Mouse (Mus musculus) myocyte (in vitro differentiated cells): Measurements from ENCODE around the gene Exo1. TPM values are rescaled to one million over a fixed set of nuclear protein-coding genes. Genes with fewer than 3 reads are reported as not detected.

ENCODE experiments used
- H3K27me3 ChIP-seq: one replicate; pipeline ENCODE4 v1.6.1; 2011; ENCODE audit not compliant: control insufficient read depth, insufficient read depth, insufficient read length
- H3K36me3 ChIP-seq: one replicate; pipeline ENCODE4 v1.6.1; 2011; ENCODE audit not compliant: control insufficient read depth, insufficient read depth
- H3K4me2 ChIP-seq: one replicate; pipeline ENCODE4 v1.6.1; 2011; ENCODE audit warnings: low read depth, control low read depth
- H3K4me3 ChIP-seq: one replicate; pipeline ENCODE4 v1.5.1; 2011; ENCODE audit warnings: mild to moderate bottlenecking, control low read depth, moderate library complexity
- H3K79me2 ChIP-seq: one replicate; pipeline ENCODE4 v1.6.1; 2011; ENCODE audit not compliant: control insufficient read depth, insufficient read depth
- H3ac ChIP-seq: one replicate; pipeline ENCODE4 v1.6.1; 2011; ENCODE audit not compliant: control insufficient read depth, insufficient read length
- CEBPB ChIP-seq: IDR thresholded peaks from 2 replicates; pipeline ENCODE4 v1.6.1; 2011; ENCODE audit warnings: mild to moderate bottlenecking, moderate library complexity; ENCODE audit not compliant: poor library complexity, insufficient read depth, severe bottlenecking
- E2F4 ChIP-seq: IDR thresholded peaks from one replicate; pipeline ENCODE4 v1.6.1; 2011; ENCODE audit warnings: mild to moderate bottlenecking, control low read depth, moderate library complexity; ENCODE audit not compliant: insufficient read depth
- MAX ChIP-seq: IDR thresholded peaks from one replicate; pipeline ENCODE4 v1.6.1; 2011; ENCODE audit warnings: low read depth, mild to moderate bottlenecking, control low read depth
- MYOD1 ChIP-seq, 3 experiments: IDR thresholded peaks; one replicate each; pipeline ENCODE4 v1.6.1; 2011; ENCODE audit warnings: control low read depth in 2 of 3, low read depth in 2 of 3, mild to moderate bottlenecking in 2 of 3, moderate library complexity in 1 of 3; ENCODE audit not compliant: insufficient read length in 2 of 3, control insufficient read depth in 1 of 3
- MYOG ChIP-seq, 3 experiments: IDR thresholded peaks; one replicate each; pipeline ENCODE4 v1.6.1; 2011; ENCODE audit warnings: control low read depth in 2 of 3, low read depth in 2 of 3, mild to moderate bottlenecking in 2 of 3; ENCODE audit not compliant: insufficient read length in 2 of 3, control insufficient read depth in 1 of 3, insufficient read depth in 1 of 3
- POLR2A ChIP-seq: IDR thresholded peaks from one replicate; pipeline ENCODE4 v1.6.1; 2011; ENCODE audit warnings: low read depth, mild to moderate bottlenecking, control low read depth, moderate library complexity; ENCODE audit not compliant: insufficient read length
- POLR2AphosphoS2 ChIP-seq: IDR thresholded peaks from one replicate; pipeline ENCODE4 v1.6.1; 2011; ENCODE audit warnings: low read depth, control low read depth; ENCODE audit not compliant: insufficient read length
- REST ChIP-seq: IDR thresholded peaks from one replicate; pipeline ENCODE4 v1.6.1; 2011; ENCODE audit warnings: mild to moderate bottlenecking, control low read depth, moderate library complexity; ENCODE audit not compliant: insufficient read depth, insufficient read length
- SRF ChIP-seq: IDR thresholded peaks from one replicate; pipeline ENCODE4 v1.6.1; 2011; ENCODE audit warnings: low read depth; ENCODE audit not compliant: control insufficient read depth, insufficient read length
- TCF12 ChIP-seq: IDR thresholded peaks from one replicate; pipeline ENCODE4 v1.6.1; 2011; ENCODE audit warnings: mild to moderate bottlenecking, control low read depth; ENCODE audit not compliant: poor library complexity, insufficient read depth, severe bottlenecking
- TCF3 ChIP-seq: IDR thresholded peaks from one replicate; pipeline ENCODE4 v1.6.1; 2011; ENCODE audit warnings: low read depth, control low read depth; ENCODE audit not compliant: insufficient read length
- USF1 ChIP-seq: IDR thresholded peaks from one replicate; pipeline ENCODE4 v1.6.1; 2011; ENCODE audit warnings: low read depth, mild to moderate bottlenecking, control low read depth, moderate library complexity
- polyA plus RNA-seq: library from polyadenylated mRNA; unstranded; fragments of >200 nt; fragmentation: generic; extraction: Trizol; gene quantifications from one replicate; pipeline ENCODE4 v1.2.1, GENCODE M21; 2012; ENCODE audit warnings: missing spikeins

Gene Exo1
- polyA plus RNA-seq, 1 experiment: 2.3 TPM

DNA sequence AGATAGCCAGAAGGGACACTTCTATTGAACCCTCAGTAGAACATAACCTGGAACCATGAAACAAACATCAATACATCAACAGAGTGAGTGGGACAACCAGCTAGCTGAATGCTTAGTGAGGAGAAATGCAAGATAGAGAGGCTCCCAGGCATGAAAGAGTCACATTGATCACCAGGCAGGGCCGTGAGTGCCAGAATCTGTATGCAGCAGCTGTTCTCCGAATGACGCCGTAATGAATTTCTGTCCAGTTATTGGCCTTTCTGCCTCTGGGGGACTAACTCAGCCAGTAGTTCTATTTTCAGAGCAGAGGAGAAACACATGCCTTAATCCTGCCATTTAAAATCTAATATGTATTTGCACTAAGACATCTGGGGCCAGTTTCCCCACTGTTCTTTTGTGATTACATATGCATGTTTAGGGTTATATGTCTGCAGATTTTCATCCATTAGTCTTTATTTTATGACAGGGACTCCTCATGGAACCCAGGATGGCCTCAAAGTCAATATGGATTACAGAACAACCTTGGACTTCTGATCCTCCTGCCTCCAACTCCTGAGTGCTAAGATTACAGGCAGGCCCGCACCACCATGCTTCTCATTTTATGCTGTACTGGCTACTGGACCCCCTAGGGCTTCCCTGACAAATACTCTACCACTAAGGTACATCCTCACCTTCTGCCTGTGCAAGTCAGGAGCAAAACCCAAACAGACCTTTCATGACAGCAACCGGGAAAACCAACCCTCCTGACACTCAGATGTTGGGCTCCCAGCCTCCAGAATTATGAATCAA is 8.2 kb upstream of the Exo1 start:
- no peaks in the 10 kb centered on the region for H3K79me2 ChIP-seq
- H3K4me3 ChIP-seq: no peak overlapping the region
- no peaks in the 10 kb centered on the region for H3K36me3 ChIP-seq
- H3K27me3 ChIP-seq: no peaks in the 10 kb centered on the region
- no peak overlapping the region for H3ac ChIP-seq
- H3K4me2 ChIP-seq: no peak overlapping the region
- TF ChIP-seq POLR2AphosphoS2 (no peak), MYOD1 (IDR thresholded peaks at IDR 0.05; ENCODE audit: control insufficient read depth in 1 of 3, insufficient read length in 2 of 3, low read depth in 2 of 3) (no peak), TCF3 (no peak), REST (no peak), USF1 (no peak), CEBPB (no peak), POLR2A (no peak), MAX (no peak)

DNA sequence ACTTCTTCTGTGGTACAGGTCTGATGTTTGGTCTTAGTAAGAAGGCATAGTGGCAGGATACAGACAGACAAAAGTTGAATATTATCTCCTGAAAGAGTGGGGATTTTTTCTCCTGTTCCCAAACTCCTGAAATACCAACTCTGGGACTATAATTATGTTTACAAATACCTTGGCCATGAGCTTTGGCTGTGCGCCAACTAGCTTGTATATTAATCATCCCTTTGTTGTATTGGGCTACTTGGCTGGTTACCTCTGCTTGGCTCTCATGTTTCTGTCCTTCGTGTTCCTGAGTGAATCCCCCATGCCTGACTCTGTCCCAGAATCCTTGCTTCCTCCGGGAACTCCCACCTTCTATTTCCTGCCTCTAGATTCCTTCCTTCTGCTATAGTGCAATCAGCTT is 3.0 kb downstream of the Exo1 start:
- Histone ChIP-seq H3K79me2 (peaks cover 4% of the 10 kb centered on the region), H3K36me3 (no peaks in the 10 kb centered on the region), H3K4me2 (no peak overlapping the region), H3K27me3 (no peaks in the 10 kb centered on the region), H3K4me3 (no peak overlapping the region), H3ac (no peak overlapping the region)
- no peak for TF ChIP-seq USF1

DNA sequence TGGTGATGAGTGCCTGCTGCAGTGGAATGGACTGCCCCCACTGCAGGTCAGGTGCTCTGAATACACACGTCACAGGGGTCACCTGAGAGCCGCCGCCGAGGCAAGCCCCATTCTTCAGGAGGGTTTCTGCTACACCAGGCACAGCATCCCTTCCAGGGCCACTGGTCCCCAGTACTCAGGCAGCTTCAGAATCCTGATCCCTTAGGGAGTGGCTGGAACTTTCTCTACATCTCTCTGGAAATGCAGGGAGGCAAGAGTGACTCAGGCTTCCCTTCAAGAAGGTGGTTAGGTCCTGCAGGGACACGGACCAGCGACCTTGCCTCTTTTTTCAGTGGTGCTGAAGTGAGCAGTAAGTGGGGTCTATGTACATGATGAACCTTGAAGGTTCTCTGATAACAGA is 12.9 kb downstream of the Exo1 start:
- Histone ChIP-seq H3ac (no peak overlapping the region), H3K36me3 (no peaks in the 10 kb centered on the region), H3K4me2 (no peak overlapping the region), H3K79me2 (no peaks in the 10 kb centered on the region), H3K27me3 (no peaks in the 10 kb centered on the region), H3K4me3 (no peak overlapping the region)
- TF ChIP-seq SRF (no peak), TCF12 (no peak), CEBPB (no peak), TCF3 (no peak), MYOG (IDR thresholded peaks at IDR 0.05; ENCODE audit: control insufficient read depth in 1 of 3, insufficient read depth in 1 of 3, insufficient read length in 2 of 3, low read depth in 2 of 3) (no peak), USF1 (no peak), REST (no peak), POLR2AphosphoS2 (no peak), MAX (no peak), MYOD1 (IDR thresholded peaks at IDR 0.05; ENCODE audit: control insufficient read depth in 1 of 3, insufficient read length in 2 of 3, low read depth in 2 of 3) (no peak), POLR2A (no peak), E2F4 (no peak)

DNA sequence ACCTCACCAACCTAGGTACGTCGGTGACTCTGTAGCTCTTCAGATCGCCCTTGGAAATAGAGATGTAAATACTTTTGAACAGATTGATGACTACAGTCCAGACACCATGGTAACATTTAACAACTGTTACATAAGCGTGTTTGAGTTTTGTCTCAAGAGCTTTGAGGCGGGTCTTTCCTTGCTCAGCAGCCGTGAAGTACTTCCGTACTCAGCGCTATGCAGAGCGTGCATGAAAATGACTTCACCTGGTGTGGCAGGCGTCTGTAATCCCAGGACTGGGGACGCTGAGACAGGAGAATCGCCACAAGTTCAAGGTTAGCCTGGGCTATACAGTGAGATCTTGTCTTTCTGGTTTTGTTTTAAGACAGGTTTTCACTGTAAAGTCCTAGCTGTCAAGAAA is 13.3 kb downstream of the Exo1 start:
- H3ac ChIP-seq: no peak overlapping the region
- no peaks in the 10 kb centered on the region for H3K27me3 ChIP-seq
- H3K4me3 ChIP-seq: no peak overlapping the region
- TF ChIP-seq MYOG (IDR thresholded peaks at IDR 0.05; ENCODE audit: control insufficient read depth in 1 of 3, insufficient read depth in 1 of 3, insufficient read length in 2 of 3, low read depth in 2 of 3) (no peak), SRF (no peak), POLR2AphosphoS2 (no peak), E2F4 (no peak)
- H3K36me3 ChIP-seq: no peaks in the 10 kb centered on the region
- no peak overlapping the region for H3K4me2 ChIP-seq
- no peaks in the 10 kb centered on the region for H3K79me2 ChIP-seq

DNA sequence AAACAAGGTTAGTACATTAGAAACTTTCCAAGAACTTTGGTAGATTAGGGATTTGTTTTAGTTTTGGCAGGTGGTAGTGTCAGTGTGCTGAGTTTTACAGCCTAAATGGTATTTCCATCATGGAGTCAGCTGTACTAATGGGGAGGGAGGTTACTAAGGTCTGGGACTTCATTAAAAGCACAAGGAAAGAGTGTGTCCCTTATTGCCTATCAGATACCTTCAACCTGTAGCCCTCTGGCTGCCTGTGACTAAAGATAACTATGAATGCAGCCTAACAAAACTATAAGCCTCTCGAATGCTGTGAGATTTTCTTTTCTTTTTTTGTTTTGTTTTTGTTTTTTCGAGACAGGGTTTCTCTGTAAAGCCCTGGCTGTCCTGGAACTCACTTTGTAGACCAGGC is 30.8 kb downstream of the Exo1 start:
- Histone ChIP-seq H3ac (no peak overlapping the region), H3K36me3 (no peaks in the 10 kb centered on the region), H3K4me3 (no peak overlapping the region), H3K4me2 (no peak overlapping the region), H3K79me2 (no peaks in the 10 kb centered on the region), H3K27me3 (no peaks in the 10 kb centered on the region)
- TF ChIP-seq E2F4 (no peak), USF1 (no peak), REST (no peak)

DNA sequence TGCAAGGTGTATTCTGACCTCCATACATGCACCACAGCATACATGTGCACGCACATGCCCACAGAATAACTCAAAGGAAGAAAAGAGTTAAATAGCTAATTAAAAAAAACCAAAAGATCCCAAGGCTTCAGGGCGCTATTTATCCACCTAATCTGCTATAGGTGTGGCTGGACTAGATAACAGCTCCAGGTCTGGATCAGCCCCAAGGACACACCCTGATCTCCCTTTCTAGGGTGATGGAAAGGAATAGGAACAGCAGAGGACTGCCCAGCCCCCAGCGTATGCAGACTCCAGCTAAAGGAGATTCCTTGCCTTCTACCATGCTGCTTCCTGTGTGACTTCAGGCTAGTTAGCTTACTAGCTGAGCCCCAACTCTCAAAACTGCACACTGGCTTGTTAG is 31.7 kb downstream of the Exo1 start:
- Histone ChIP-seq H3K4me3 (no peak overlapping the region), H3K4me2 (no peak overlapping the region), H3K79me2 (no peaks in the 10 kb centered on the region), H3K36me3 (no peaks in the 10 kb centered on the region), H3K27me3 (no peaks in the 10 kb centered on the region), H3ac (no peak overlapping the region)
- TF ChIP-seq MYOG (IDR thresholded peaks at IDR 0.05; ENCODE audit: control insufficient read depth in 1 of 3, insufficient read depth in 1 of 3, insufficient read length in 2 of 3, low read depth in 2 of 3): no peak
